Mouse (Mus musculus) liver, embryonic 16.5 days (tissue): ENCODE measurements around the gene Pgs1. TPM values are rescaled to one million over a fixed set of nuclear protein-coding genes. Genes with fewer than 3 reads are reported as not detected.

Experiments
- ATAC-seq: fragments of 200-750 bp; cut with Nextera tagmentation; 2 replicates; pipeline ENCODE4 v1.8.0; 2017; ENCODE audit warnings: low read depth, mild to moderate bottlenecking, moderate number of reproducible peaks, moderate library complexity
- H3K27ac ChIP-seq: fragments of 300-500 bp; sonication (generic); 2 replicates; pipeline ENCODE4 v1.5.1; 2014; ENCODE audit warnings: mild to moderate bottlenecking, low read length
- H3K27me3 ChIP-seq: fragments of 300-500 bp; sonication (generic); 2 replicates; pipeline ENCODE4 v1.6.1; 2014; ENCODE audit warnings: low read depth, low read length, mixed read lengths; ENCODE audit not compliant: control insufficient read depth, insufficient read depth
- H3K36me3 ChIP-seq: fragments of 300-500 bp; sonication (generic); 2 replicates; pipeline ENCODE4 v1.6.1; 2014; ENCODE audit warnings: mild to moderate bottlenecking; ENCODE audit not compliant: control insufficient read depth, insufficient read depth
- H3K4me1 ChIP-seq: fragments of 300-500 bp; sonication (generic); 2 replicates; pipeline ENCODE4 v1.6.1; 2014; ENCODE audit warnings: low read depth, low read length, mixed read lengths; ENCODE audit not compliant: control insufficient read depth
- H3K4me2 ChIP-seq: fragments of 300-500 bp; sonication (generic); 2 replicates; pipeline ENCODE4 v1.6.1; 2014; ENCODE audit warnings: low read depth, low read length, mixed read lengths
- H3K4me3 ChIP-seq: fragments of 300-500 bp; sonication (generic); 2 replicates; pipeline ENCODE4 v1.5.1; 2014; ENCODE audit warnings: low read depth, mild to moderate bottlenecking, low read length
- H3K9ac ChIP-seq: fragments of 300-500 bp; sonication (generic); 2 replicates; pipeline ENCODE4 v1.6.1; 2014; ENCODE audit warnings: low read depth, low read length
- H3K9me3 ChIP-seq: fragments of 300-500 bp; sonication (generic); replicated peaks from 2 replicates; pipeline ENCODE4 v1.6.1; 2016; ENCODE audit warnings: low read length; ENCODE audit not compliant: control insufficient read depth
- WGBS: fragments of 180-500 bp; shearing (Covaris S2); extraction: QIAGEN DNeasy Blood & Tissue Kit; methylation state at CpG from one replicate; pipeline ENCODE4 v1.1.7; 2014; ENCODE audit not compliant: insufficient replicate concordance; 5-methylcytosine and 5-hydroxymethylcytosine counted together
- polyA plus RNA-seq: library from polyadenylated mRNA; unstranded; fragments of >200 nt; fragmentation: Nextera tagmentation; extraction: Ambion mirVana; gene quantifications from 2 replicates; pipeline ENCODE4 v1.2.1, GENCODE M21; 2015

Pgs1 gene
- 13.5 and 13.7 TPM in 2 replicates for polyA plus RNA-seq

DNA sequence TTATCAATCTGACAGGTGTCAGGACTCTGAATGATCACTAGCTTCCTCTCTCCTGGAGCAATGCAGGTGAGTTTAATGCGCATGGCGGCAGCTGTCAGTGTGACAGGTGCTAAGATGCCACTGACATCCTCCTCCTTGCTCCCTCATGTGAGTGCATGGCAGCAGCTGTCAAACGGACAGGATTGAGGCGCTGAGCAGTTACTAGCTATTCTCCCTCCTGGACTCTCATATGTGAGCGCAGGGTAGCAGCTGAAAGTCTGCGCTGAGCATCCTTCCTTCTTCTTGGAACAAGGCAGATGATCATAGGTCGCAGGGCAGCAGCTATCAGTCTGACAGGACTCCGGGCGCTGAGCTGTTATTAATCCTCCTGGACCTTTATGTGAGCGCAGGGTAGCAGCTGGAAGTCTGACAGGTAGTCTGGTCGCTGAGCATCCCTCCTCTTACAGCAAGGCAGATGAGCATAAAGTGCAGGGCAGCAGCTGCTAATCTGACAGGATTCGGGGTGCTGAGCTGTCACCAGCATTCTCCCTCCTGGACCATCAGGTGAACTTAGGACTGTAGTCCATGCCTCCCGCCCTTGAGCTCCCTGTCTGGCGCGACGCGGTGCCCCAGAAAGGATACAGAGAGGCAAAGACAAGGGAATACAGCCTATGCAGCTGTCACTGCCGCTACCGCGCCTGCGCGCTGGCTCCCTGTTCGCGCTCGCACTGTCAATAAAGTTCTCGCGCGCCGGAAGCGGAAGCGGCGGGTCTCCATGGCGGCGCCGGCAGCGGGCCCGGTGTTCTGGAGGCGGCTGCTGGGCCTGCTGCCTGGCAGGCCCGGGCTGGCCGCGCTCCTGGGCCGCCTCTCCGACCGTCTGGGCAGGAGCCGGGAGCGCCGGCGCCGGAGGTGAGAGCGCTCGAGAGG, at the start of gene Pgs1:
Pgs1 (plus strand) TSS at position 167 of the 906 bp plus-strand sequence.
- H3K36me3 ChIP-seq = no peaks in the 10 kb centered on the region
- whole genome bisulfite sequencing = 7% methylated on average over 49 of the region's 51 CpGs
- H3K4me3 ChIP-seq = peak within 1 kb of the TSS; percentile 91
- H3K27ac ChIP-seq = peak within 1 kb of the TSS; percentile 90
- H3K9me3 ChIP-seq = no peaks in the 10 kb centered on the region
- peak within 1 kb of the TSS; percentile 86 for H3K9ac ChIP-seq
- H3K4me2 ChIP-seq = peak within 1 kb of the TSS; percentile 84
- ATAC-seq = peak; percentile 85
- peaks cover 46% of the 10 kb centered on the region for H3K4me1 ChIP-seq
- H3K27me3 ChIP-seq = no peaks in the 10 kb centered on the region

DNA sequence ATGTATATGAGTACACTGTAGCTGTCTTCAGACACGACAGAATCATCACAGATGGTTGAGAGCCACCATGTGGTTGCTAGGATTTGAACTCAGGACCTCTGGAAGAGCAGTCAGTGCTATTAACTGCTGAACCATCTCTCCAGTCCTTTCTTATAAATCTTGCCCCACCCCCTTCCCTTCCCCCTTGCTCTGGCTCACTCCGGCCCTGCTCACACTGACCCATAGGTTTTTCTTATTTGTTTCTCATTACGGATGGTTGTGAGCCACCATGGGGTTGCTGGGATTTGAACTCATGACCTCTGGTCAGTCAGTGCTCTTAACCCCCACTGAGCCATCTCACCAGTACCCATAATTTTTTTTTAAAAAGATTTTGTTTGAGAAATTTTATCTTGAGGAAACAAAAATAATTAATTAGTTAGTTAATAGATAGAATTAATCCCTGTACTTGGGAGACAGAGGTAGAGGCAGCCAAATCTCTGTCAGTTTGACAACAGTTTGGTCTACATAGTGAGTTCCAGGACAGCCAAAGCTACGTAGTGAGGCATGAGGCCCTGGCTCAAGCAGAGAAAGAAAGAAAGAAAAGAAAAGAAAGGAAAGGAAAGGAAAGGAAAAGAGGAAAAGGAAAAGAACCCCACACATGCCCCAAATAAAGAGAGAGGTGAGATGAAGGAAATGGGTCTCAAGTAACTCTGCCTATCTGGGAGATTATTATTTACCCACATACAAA, 46.9 kb upstream of the Pgs1 start:
- 42% methylated on average over 4 of the region's 4 CpGs for WGBS
- Histone ChIP-seq H3K4me1 (peaks cover 14% of the 10 kb centered on the region), H3K27ac (no peak overlapping the region)

DNA sequence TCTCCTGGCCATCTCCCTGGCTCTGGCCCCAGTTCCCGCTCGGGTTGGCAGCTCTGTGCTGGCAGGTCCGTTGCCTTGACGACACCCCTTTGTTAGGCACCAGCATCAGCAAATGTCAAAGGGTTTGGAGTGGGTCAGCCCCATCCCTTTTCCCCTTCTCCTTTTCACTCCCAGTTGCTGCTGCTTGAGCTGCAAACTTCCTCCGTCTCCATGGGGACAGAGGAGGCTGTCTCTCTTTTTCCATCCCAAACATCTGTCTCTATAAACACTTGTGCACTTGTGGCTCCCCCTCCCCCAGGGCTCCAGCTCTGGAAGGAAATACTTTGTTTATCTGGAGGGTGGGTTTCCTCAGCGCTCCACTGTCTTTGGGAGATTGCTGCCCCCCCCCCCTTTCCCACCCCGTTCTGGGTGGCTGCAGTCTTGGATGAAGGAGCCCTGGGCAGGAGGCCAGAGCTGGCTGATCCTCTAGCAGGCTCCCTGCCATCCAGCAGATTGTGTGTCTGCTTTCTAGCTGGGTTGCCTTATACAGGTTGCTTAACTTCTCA, 46.3 kb upstream of the Pgs1 start:
- Histone ChIP-seq H3K4me1 (peaks cover 9% of the 10 kb centered on the region), H3K4me3 (no peak overlapping the region), H3K4me2 (no peak overlapping the region), H3K27ac (no peak overlapping the region), H3K36me3 (no peaks in the 10 kb centered on the region), H3K9ac (no peak overlapping the region), H3K9me3 (no peaks in the 10 kb centered on the region), H3K27me3 (no peaks in the 10 kb centered on the region)
- peak; percentile 37; the same call in 1 of the 2 replicates for ATAC-seq
- 10% methylated on average over 7 of the region's 7 CpGs for WGBS

More for the DNA sequence above, 46.9 kb upstream of the Pgs1 start:
- Histone ChIP-seq H3K9me3 (no peaks in the 10 kb centered on the region), H3K27me3 (no peaks in the 10 kb centered on the region), H3K9ac (no peak overlapping the region), H3K4me2 (no peak overlapping the region), H3K36me3 (no peaks in the 10 kb centered on the region), H3K4me3 (no peak overlapping the region)
- no peak for ATAC-seq

DNA sequence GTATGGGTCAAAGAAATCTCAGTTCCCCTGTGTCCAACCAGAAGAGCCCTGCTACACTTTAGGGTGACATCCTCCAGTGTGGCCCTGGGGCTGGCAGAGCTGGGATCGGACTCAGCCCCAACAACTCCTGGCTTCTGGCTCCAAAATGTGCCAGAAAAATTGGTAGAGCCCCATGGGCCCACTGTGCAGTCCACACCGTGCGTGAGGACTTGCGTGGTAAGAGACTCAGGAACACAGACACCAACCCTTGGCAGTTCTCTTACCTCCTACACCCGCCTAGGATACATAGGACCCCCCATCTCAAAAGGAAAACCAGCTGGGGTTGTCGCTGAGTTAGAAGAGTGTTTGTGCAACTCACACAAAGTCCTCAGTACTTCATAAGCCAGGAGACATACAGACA, 45.2 kb upstream of the Pgs1 start:
- 75% methylated on average over 6 of the region's 6 CpGs for WGBS
- Histone ChIP-seq H3K9me3 (no peaks in the 10 kb centered on the region), H3K27ac (no peak overlapping the region), H3K4me1 (peaks cover 3% of the 10 kb centered on the region), H3K27me3 (0 out of 2 replicates have a peak, but pooled peaks cover 4% of the 10 kb centered on the region), H3K4me2 (no peak overlapping the region), H3K4me3 (no peak overlapping the region), H3K9ac (no peak overlapping the region), H3K36me3 (no peaks in the 10 kb centered on the region)
- no peak for ATAC-seq

DNA sequence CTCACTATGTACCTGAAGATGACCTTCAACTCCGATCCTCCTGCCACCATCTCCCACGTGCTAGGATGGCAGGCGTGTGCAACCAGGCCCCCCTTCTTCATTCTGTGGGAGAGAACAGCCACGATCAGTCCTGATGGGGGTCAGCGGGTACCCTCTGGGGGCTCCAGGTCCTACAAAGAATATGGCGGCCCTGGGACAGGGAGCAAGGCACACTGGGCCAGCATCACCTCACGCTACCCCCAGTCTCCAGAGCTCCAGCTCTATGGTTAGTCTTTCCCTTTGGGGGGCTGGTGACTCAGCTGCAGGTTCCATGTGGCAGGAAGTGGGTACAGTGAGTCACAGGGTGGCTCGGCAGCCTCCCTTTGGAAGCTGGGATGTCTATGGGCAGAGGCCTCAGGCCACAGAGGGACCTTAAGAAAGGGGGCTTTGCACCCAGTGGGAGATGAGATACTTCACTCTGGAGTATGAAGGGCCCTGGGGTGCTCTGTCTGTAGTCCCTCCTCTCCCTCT, 44.7 kb upstream of the Pgs1 start:
- ATAC-seq = no peak
- no peak overlapping the region for H3K4me2 ChIP-seq
- WGBS = 59% methylated on average over 8 of the region's 8 CpGs
- H3K9ac ChIP-seq = no peak overlapping the region
- no peak overlapping the region for H3K4me3 ChIP-seq
- no peaks in the 10 kb centered on the region for H3K36me3 ChIP-seq
- no peaks in the 10 kb centered on the region; the same call in 1 of the 2 replicates for H3K4me1 ChIP-seq
- H3K9me3 ChIP-seq = no peaks in the 10 kb centered on the region
- H3K27me3 ChIP-seq = peaks cover 6% of the 10 kb centered on the region; the same call in 1 of the 2 replicates
- no peak overlapping the region for H3K27ac ChIP-seq

DNA sequence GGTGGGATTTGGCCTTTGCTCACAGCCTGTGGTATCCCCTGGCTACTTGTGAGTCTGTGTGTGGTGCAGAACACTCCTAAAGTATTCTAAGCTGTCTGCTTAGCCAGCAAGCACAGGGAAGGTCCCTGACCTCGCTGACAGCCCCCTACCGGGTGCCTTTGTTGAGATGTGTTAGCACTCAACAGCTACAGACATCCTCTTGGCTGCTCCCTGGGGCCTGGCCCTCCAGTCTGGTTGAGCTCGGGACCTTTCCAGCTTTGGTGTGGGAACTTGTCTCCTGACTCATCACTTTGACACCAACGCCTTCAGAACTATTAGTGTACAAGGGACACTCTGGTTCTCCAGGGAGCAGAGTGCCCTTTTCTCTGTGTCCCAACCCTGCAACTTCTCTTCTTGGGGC, 44.2 kb upstream of the Pgs1 start:
- peaks cover 8% of the 10 kb centered on the region; the same call in 1 of the 2 replicates for H3K27me3 ChIP-seq
- no peak overlapping the region for H3K4me2 ChIP-seq
- no peak for ATAC-seq
- no peaks in the 10 kb centered on the region for H3K9me3 ChIP-seq
- WGBS = 42% methylated on average over 4 of the region's 4 CpGs
- no peak overlapping the region for H3K9ac ChIP-seq
- no peaks in the 10 kb centered on the region for H3K36me3 ChIP-seq
- H3K4me3 ChIP-seq = no peak overlapping the region
- H3K27ac ChIP-seq = no peak overlapping the region
- H3K4me1 ChIP-seq = no peaks in the 10 kb centered on the region; the same call in 1 of the 2 replicates

DNA sequence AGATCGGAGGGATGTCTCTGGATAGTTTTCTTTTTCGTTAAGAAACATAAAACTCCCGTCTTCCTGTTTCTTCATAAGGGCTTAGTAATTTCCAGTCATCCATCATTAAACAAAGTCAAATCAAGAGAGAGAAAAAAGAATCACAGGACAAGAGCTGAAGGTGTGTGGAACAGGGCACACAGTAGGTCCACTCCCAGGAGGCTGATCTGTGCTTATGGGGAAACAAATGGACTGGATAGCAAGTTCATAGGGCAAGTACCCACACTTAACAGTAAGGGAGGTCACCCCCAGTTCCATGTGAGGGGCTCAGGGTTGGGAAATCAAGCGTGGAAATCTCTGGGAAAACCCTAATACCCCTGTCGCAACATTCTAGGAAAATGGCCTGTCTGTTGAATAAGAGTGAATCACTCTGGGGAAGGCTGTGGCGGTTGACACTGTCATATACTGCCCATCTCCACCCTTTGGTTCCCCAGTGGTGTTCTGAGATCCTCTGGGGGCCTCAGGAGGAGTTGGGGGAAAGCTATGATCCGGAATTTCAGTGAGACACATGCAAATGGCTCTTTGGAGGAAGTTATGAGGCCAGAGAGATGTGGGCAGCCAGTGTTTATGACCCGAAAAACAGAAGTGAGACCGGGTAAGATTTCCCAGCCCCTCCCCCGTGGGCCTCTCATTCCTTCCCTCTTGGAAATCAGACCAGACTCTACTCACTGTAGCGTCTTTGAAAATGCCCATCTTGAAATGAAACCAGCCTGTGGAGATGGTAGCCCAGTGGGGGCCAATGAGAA, 39.7 kb upstream of the Pgs1 start:
- Histone ChIP-seq H3K36me3 (no peaks in the 10 kb centered on the region), H3K27me3 (peaks cover 30% of the 10 kb centered on the region), H3K4me3 (no peak overlapping the region), H3K9me3 (no peaks in the 10 kb centered on the region), H3K4me2 (no peak overlapping the region), H3K9ac (no peak overlapping the region), H3K4me1 (peaks cover 4% of the 10 kb centered on the region), H3K27ac (no peak overlapping the region; the same call in 1 of the 2 replicates)
- ATAC-seq = 0 out of 2 replicates have a peak, but pooled peaks have one; percentile 7
- 36% methylated on average over 11 of the region's 11 CpGs for WGBS

DNA sequence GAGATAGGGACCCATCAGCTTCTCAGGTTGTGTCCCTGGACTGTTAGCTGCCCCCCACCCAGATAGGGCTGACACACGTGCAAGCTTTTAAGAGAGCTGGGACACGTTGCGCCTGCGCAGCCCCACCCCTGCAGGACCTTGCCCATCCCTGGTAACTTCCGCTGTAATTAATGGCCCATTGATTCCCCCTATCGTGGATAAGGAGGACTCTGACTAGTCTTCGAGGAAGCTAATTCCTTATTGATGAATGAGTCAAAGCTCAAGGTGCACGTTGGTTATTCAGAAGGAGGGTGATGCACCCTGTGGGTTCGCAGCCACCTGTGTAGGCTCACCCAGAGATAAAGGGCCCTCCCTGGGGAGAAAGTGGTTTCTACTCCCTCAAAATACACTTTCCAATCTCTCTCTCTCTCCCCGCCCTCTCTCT, 39.1 kb upstream of the Pgs1 start:
- WGBS = 42% methylated on average over 10 of the region's 10 CpGs

More for the DNA sequence above, 39.1 kb upstream of the Pgs1 start:
- H3K9me3 ChIP-seq = no peaks in the 10 kb centered on the region
- H3K4me3 ChIP-seq = no peak overlapping the region
- H3K4me1 ChIP-seq = peaks cover 4% of the 10 kb centered on the region
- no peak overlapping the region for H3K9ac ChIP-seq
- H3K36me3 ChIP-seq = no peaks in the 10 kb centered on the region
- no peak overlapping the region for H3K4me2 ChIP-seq
- H3K27ac ChIP-seq = no peak overlapping the region
- no peak for ATAC-seq
- peaks cover 32% of the 10 kb centered on the region for H3K27me3 ChIP-seq
